Mouse (Mus musculus) C2C12 (cell line): Measurements from ENCODE around the gene Helz2. TPM values are rescaled to one million over a fixed set of nuclear protein-coding genes. Genes with fewer than 3 reads are reported as not detected.

ENCODE experiments used
- H3K27me3 ChIP-seq: one replicate; pipeline ENCODE4 v1.6.1; 2011; ENCODE audit not compliant: control insufficient read depth, insufficient read depth, insufficient read length
- H3K36me3 ChIP-seq: one replicate; pipeline ENCODE4 v1.6.1; 2011; ENCODE audit not compliant: control insufficient read depth, insufficient read depth
- H3K4me3 ChIP-seq: one replicate; pipeline ENCODE4 v1.5.1; 2011; ENCODE audit warnings: mild to moderate bottlenecking, control low read depth; ENCODE audit not compliant: poor library complexity, insufficient read depth, severe bottlenecking
- H3K79me2 ChIP-seq: one replicate; pipeline ENCODE4 v1.6.1; 2011; ENCODE audit not compliant: control insufficient read depth, insufficient read depth
- H3K79me3 ChIP-seq: one replicate; pipeline ENCODE4 v1.6.1; 2011; ENCODE audit warnings: low read depth, control low read depth
- H3ac ChIP-seq: one replicate; pipeline ENCODE3; 2011; ENCODE audit warnings: low read depth; ENCODE audit not compliant: control insufficient read depth, insufficient read length
- CEBPB ChIP-seq: IDR thresholded peaks from one replicate; pipeline ENCODE4 v1.6.1; 2011; ENCODE audit warnings: low read depth, mild to moderate bottlenecking, control low read depth, moderate library complexity
- CTCF ChIP-seq: IDR thresholded peaks from one replicate; pipeline ENCODE4 v1.5.1; 2011; ENCODE audit not compliant: control insufficient read depth, insufficient read depth, insufficient read length
- FOSL1 ChIP-seq: IDR thresholded peaks from one replicate; pipeline ENCODE4 v1.8.0; 2011; ENCODE audit warnings: mild to moderate bottlenecking, low read length; ENCODE audit not compliant: poor library complexity, insufficient read depth, severe bottlenecking
- MAX ChIP-seq: IDR thresholded peaks from one replicate; pipeline ENCODE4 v1.6.1; 2011; ENCODE audit warnings: mild to moderate bottlenecking, control low read depth
- MYOD1 ChIP-seq: IDR thresholded peaks from one replicate; pipeline ENCODE4 v1.6.1; 2011; ENCODE audit warnings: low read depth; ENCODE audit not compliant: control insufficient read depth, insufficient read length
- MYOG ChIP-seq: IDR thresholded peaks from one replicate; pipeline ENCODE4 v1.6.1; 2011; ENCODE audit not compliant: control insufficient read depth, insufficient read length; ENCODE audit errors: extremely low read depth
- USF1 ChIP-seq: IDR thresholded peaks from one replicate; pipeline ENCODE4 v1.6.1; 2011; ENCODE audit warnings: low read depth, mild to moderate bottlenecking, control low read depth, moderate library complexity
- polyA plus RNA-seq: library from polyadenylated mRNA; unstranded; fragments of >200 nt; fragmentation: generic; extraction: Trizol; gene quantifications from one replicate; pipeline ENCODE4 v1.2.1, GENCODE M21; 2012; ENCODE audit warnings: missing spikeins

The Helz2 gene
- polyA plus RNA-seq, 1 experiment: 2.2 TPM

GRCm38 (mm10) chr2:181178015-181178414 is 63.8 kb downstream of the Helz2 start:
- Histone ChIP-seq H3ac (no peak overlapping the region), H3K27me3 (peaks cover 10% of the 10 kb centered on the region), H3K79me2 (no peaks in the 10 kb centered on the region), H3K79me3 (no peaks in the 10 kb centered on the region), H3K36me3 (no peaks in the 10 kb centered on the region), H3K4me3 (no peak overlapping the region)
- no peak for TF ChIP-seq FOSL1
- TF ChIP-seq MAX: no peak
- TF ChIP-seq USF1: no peak
- TF ChIP-seq CEBPB: no peak
- no peak for TF ChIP-seq MYOD1
- TF ChIP-seq CTCF: no peak
- no peak for TF ChIP-seq MYOG

Other genes with a start within 250 kb of the Helz2 start
- not detected for gene Chrna4, start 198.5 kb downstream of the Helz2 start, polyA plus RNA-seq
- not detected for gene Kcnq2, start 106.7 kb downstream of the Helz2 start, polyA plus RNA-seq
- 0.02 TPM for gene Eef1a2, start 85.0 kb downstream of the Helz2 start, polyA plus RNA-seq
- 43.4 TPM for gene Ppdpf, start 54.8 kb downstream of the Helz2 start, polyA plus RNA-seq
- gene Ptk6, start 39.2 kb downstream of the Helz2 start, polyA plus RNA-seq: not detected
- gene Srms, start 28.8 kb downstream of the Helz2 start, polyA plus RNA-seq: not detected
- gene Fndc11, start 22.0 kb downstream of the Helz2 start, polyA plus RNA-seq: not detected
- gene Gmeb2, start 46.0 kb upstream of the Helz2 start, polyA plus RNA-seq: 10.5 TPM
- 0.02 TPM for gene Stmn3, start 72.5 kb upstream of the Helz2 start, polyA plus RNA-seq
- gene Rtel1, start 77.7 kb upstream of the Helz2 start, polyA plus RNA-seq: 45.8 TPM
- 16.5 TPM for gene Zgpat, start 122.9 kb upstream of the Helz2 start, polyA plus RNA-seq
- 45.9 TPM for gene Arfrp1, start 123.4 kb upstream of the Helz2 start, polyA plus RNA-seq
- gene Lime1, start 138.1 kb upstream of the Helz2 start, polyA plus RNA-seq: 7.3 TPM
- 0.68 TPM for gene Zbtb46, start 217.4 kb upstream of the Helz2 start, polyA plus RNA-seq